Mouse (Mus musculus) E14TG2a.4 (cell line): Measurements from ENCODE around the gene 4930486L24Rik.

Source experiments
- CTCF ChIP-seq: conservative IDR thresholded peaks from 2 replicates; pipeline ENCODE4 v1.5.1; 2014; ENCODE audit warnings: low read length
- POU5F1 ChIP-seq: IDR thresholded peaks from 2 replicates; pipeline ENCODE4 v1.6.1; 2014; ENCODE audit warnings: low read length, borderline replicate concordance

- no peak for TF ChIP-seq CTCF
- TF ChIP-seq POU5F1 = no peak
Measured at GRCm38 (mm10) chr13:60813722-60814121, 50.6 kb downstream of the 4930486L24Rik start.
